Mouse (Mus musculus) skeletal muscle tissue, adult 2 months (tissue): ENCODE results near the gene Gm21094.
"Not testable (repeated sequence)": the region's sequence is repeated elsewhere in the genome, so short reads cannot be mapped to it uniquely, and the experiment has no call there.

Source experiments
- DNase-seq: peaks from one replicate; pipeline ENCODE4 v3.0.0-alpha.2; 2012; ENCODE audit warnings: low read depth, low spot score

Gene Gm21094

DNA sequence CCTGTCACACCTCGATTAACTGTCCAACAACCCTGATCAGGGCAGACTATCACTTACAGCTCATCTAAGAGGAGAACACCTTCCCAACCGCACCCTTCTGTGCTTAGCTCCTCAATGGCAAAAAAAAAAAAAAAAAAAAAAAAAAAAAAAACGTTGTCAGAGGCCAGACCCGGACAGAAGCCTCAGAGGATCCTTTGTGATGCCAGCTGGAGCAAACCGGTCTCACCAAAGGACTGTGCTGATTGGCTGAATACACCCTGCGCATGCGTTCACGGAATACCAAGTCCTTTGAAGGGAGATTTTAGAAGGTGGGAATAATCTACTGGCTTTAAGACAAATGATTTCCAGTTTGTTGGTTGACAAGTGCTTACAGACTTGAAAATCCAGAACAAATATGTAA is at the start of gene Gm21094:
Gene Gm21094, minus strand, starts transcription at position 101 of the 400 bp plus-strand sequence.
- not testable (repeated sequence) for DNase-seq
